Mouse (Mus musculus): ENCODE results near the gene Zfp987.
"Not testable (repeated sequence)": the region's sequence is repeated elsewhere in the genome, so short reads cannot be mapped to it uniquely, and the experiment has no call there.

- TF ChIP-seq POLR2A (IDR thresholded peaks at IDR 0.05; ENCODE audit: borderline replicate concordance, insufficient read depth, low read length); CTCF (IDR thresholded peaks at IDR 0.05; ENCODE audit: borderline replicate concordance, insufficient read depth, low read depth, low read length): not testable (repeated sequence)
Observed at GRCm38 (mm10) chr4:146053445-146053844, 43.7 kb upstream of the Zfp987 start.

Measured in cerebellum, adult 2 months (tissue).